Mouse (Mus musculus): ENCODE data around the gene Arhgef3. TPM values are rescaled to one million over a fixed set of nuclear protein-coding genes. Genes with fewer than 3 reads are reported as not detected.
A peak's percentile ranks its signal among the peaks of the same experiment; 100 is the strongest.

The Arhgef3 gene
- total and polyA plus RNA-seq, 2 experiments from 2014 or later = 12.3 to 17.7 TPM

- H3K4me1 ChIP-seq (ENCODE audit: insufficient read depth) = no peaks in the 10 kb centered on the region
- no peaks in the 10 kb centered on the region for H3K27me3 ChIP-seq (ENCODE audit: insufficient read depth, low read length)
- ATAC-seq (no peak), DNase-seq (no peak)
- H3K9ac ChIP-seq = no peak overlapping the region
- no peak for TF ChIP-seq CTCF (IDR thresholded peaks at IDR 0.05; ENCODE audit: low read depth)
- WGBS = 80% methylated on average over 5 of the region's 5 CpGs
- H3K9me3 ChIP-seq (ENCODE audit: low read length) = no peaks in the 10 kb centered on the region
- no peak overlapping the region for H3K27ac ChIP-seq (ENCODE audit: low read depth, low read length)
- H3K4me3 ChIP-seq (ENCODE audit: low read depth, low read length) = no peak overlapping the region
- no peaks in the 10 kb centered on the region for H3K36me3 ChIP-seq (ENCODE audit: insufficient read depth)
- H3K4me2 ChIP-seq (ENCODE audit: low read depth) = no peak overlapping the region
Observed at GRCm38 (mm10) chr14:27185902-27186301, 71.2 kb downstream of the Arhgef3 start.

DNA sequence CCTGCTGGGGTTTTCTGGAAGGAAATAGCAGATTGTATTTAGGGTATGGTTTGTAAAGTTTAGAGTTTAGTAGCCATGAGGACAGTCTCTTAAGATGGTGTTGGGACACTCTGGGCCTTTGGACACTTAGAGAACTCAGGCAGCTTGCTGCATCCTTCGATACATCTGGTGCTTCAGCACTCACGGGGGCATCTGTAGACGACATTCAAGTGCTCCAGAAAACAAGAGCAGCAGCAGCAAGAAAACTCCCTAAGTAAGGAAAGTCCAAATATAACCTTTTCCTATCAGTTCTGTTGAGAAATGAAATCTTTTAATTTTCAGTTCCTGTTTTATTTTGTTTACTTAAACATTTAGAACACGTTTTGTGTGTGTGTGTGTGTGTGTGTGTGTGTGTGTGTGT is 71.9 kb downstream of the Arhgef3 start:
- no peak for TF ChIP-seq CTCF (IDR thresholded peaks at IDR 0.05; ENCODE audit: low read depth)
- DNase-seq = no peak
- Histone ChIP-seq H3K9ac (no peak overlapping the region), H3K27me3 (ENCODE audit: insufficient read depth, low read length) (no peaks in the 10 kb centered on the region), H3K36me3 (ENCODE audit: insufficient read depth) (no peaks in the 10 kb centered on the region), H3K27ac (ENCODE audit: low read depth, low read length) (no peak overlapping the region), H3K4me1 (ENCODE audit: insufficient read depth) (no peaks in the 10 kb centered on the region), H3K9me3 (ENCODE audit: low read length) (no peaks in the 10 kb centered on the region), H3K4me3 (ENCODE audit: low read depth, low read length) (no peak overlapping the region), H3K4me2 (ENCODE audit: low read depth) (no peak overlapping the region)
- ATAC-seq = no peak
- WGBS = 73% methylated on average over 4 of the region's 4 CpGs

DNA sequence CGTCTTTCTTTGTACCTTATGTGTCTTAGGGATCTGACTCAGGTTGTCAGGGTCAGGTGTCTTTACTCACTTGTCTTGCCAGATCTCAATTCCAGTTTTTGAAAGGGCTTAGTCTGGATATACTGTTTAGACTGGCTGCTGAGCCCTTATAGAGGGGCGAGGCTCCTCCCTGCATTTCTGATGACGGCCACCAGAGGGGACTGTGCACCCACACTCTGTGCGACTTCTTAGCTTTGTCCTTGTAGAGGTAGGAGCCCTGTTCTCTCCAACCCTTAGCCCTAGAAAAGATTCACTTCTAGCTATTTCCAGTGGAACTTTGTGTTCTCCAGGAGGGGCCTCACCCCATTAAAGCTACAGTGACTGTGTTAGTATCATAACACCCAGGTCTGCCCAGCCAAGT is 72.3 kb downstream of the Arhgef3 start:
- H3K4me1 ChIP-seq (ENCODE audit: insufficient read depth) = no peaks in the 10 kb centered on the region
- H3K27me3 ChIP-seq (ENCODE audit: insufficient read depth, low read length) = no peaks in the 10 kb centered on the region
- no peak overlapping the region for H3K27ac ChIP-seq (ENCODE audit: low read depth, low read length)
- peak; percentile 95 for ATAC-seq
- peak; percentile 95 for TF ChIP-seq CTCF (IDR thresholded peaks at IDR 0.05; ENCODE audit: low read depth)
- no peak overlapping the region for H3K4me2 ChIP-seq (ENCODE audit: low read depth)
- H3K4me3 ChIP-seq (ENCODE audit: low read depth, low read length) = no peak overlapping the region
- no peaks in the 10 kb centered on the region for H3K9me3 ChIP-seq (ENCODE audit: low read length)
- 15% methylated on average over 4 of the region's 4 CpGs for WGBS
- H3K36me3 ChIP-seq (ENCODE audit: insufficient read depth) = no peaks in the 10 kb centered on the region
- H3K9ac ChIP-seq = no peak overlapping the region
- peak; percentile 87 for DNase-seq

GRCm38 (mm10) chr14:27187885-27188284 is 73.2 kb downstream of the Arhgef3 start:
- H3K27me3 ChIP-seq (ENCODE audit: insufficient read depth, low read length) = no peaks in the 10 kb centered on the region
- H3K4me1 ChIP-seq (ENCODE audit: insufficient read depth) = no peaks in the 10 kb centered on the region
- H3K27ac ChIP-seq (ENCODE audit: low read depth, low read length) = no peak overlapping the region
- DNase-seq = no peak
- no peak overlapping the region for H3K4me3 ChIP-seq (ENCODE audit: low read depth, low read length)
- H3K9me3 ChIP-seq (ENCODE audit: low read length) = no peaks in the 10 kb centered on the region
- 85% methylated on average over 4 of the region's 4 CpGs for WGBS
- H3K9ac ChIP-seq = no peak overlapping the region
- H3K4me2 ChIP-seq (ENCODE audit: low read depth) = no peak overlapping the region
- ATAC-seq = no peak
- no peak for TF ChIP-seq CTCF (IDR thresholded peaks at IDR 0.05; ENCODE audit: low read depth)
- H3K36me3 ChIP-seq (ENCODE audit: insufficient read depth) = no peaks in the 10 kb centered on the region

DNA sequence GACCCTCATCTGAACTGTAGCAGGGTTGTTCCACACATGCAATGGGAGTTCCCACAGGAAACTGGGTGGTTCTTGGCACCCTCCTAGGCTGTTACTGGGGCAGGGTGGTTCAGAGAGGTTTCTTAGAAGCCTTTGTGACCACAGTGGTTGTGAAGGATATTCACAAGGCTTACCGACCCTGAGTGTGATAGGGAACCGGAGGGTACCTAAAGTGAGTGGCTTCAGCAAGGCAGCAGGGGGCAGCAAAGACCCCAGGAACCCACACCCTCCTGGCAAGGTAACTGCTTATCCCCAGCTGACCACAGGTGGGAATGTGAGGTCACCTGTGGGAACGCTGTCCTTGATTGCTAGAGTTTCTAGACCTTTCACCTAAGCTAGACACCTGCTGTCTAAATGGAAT is 77.8 kb downstream of the Arhgef3 start:
- H3K9me3 ChIP-seq (ENCODE audit: low read length) = no peaks in the 10 kb centered on the region
- 47% methylated on average over 3 of the region's 3 CpGs for WGBS
- H3K36me3 ChIP-seq (ENCODE audit: insufficient read depth) = no peaks in the 10 kb centered on the region
- no peak for DNase-seq
- H3K4me1 ChIP-seq (ENCODE audit: insufficient read depth) = no peaks in the 10 kb centered on the region
- no peaks in the 10 kb centered on the region for H3K27me3 ChIP-seq (ENCODE audit: insufficient read depth, low read length)
- TF ChIP-seq CTCF (IDR thresholded peaks at IDR 0.05; ENCODE audit: low read depth) = peak; percentile 58
- H3K9ac ChIP-seq = no peak overlapping the region
- H3K4me3 ChIP-seq (ENCODE audit: low read depth, low read length) = no peak overlapping the region
- no peak for ATAC-seq
- H3K27ac ChIP-seq (ENCODE audit: low read depth, low read length) = no peak overlapping the region
- no peak overlapping the region for H3K4me2 ChIP-seq (ENCODE audit: low read depth)

- no peak for TF ChIP-seq CTCF (IDR thresholded peaks at IDR 0.05; ENCODE audit: low read depth)
- H3K27me3 ChIP-seq (ENCODE audit: insufficient read depth, low read length) = no peaks in the 10 kb centered on the region
- DNase-seq (no peak), ATAC-seq (no peak)
- H3K4me1 ChIP-seq (ENCODE audit: insufficient read depth) = no peaks in the 10 kb centered on the region
- 94% methylated on average over 8 of the region's 8 CpGs for WGBS
- no peaks in the 10 kb centered on the region for H3K9me3 ChIP-seq (ENCODE audit: low read length)
- H3K36me3 ChIP-seq (ENCODE audit: insufficient read depth) = no peaks in the 10 kb centered on the region
- no peak overlapping the region for H3K4me2 ChIP-seq (ENCODE audit: low read depth)
- H3K9ac ChIP-seq = no peak overlapping the region
- H3K27ac ChIP-seq (ENCODE audit: low read depth, low read length) = no peak overlapping the region
- no peak overlapping the region for H3K4me3 ChIP-seq (ENCODE audit: low read depth, low read length)
Observed at GRCm38 (mm10) chr14:27196980-27197379, 82.3 kb downstream of the Arhgef3 start.

DNA sequence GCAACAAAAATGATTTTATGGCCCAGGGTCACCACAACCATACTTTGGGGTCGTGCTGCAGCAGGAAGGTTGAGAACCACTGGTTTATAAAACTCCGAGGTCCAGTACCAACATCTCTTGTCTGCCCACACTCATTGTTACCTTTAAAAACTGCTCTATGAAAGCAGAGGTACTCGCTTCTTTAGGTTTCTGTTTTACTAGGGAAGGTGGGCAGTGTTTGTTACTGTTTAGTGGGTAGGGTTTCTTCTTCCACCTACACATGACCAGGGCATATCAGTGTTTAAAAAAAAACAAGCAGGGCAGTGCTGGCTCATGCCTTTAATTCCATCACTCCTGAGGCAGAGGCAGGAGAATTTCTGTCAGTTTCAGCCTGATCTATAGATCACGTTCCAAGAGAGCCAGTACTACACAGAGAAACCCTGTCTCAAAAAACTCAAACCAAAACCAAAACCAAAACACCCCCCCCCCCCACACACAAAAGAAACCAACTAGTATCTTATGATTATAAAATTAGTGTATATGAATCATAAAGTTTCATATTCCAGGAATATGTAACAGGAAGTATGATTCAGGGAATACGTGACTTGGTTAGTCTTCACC is 83.9 kb downstream of the Arhgef3 start:
- Histone ChIP-seq H3K27me3 (ENCODE audit: insufficient read depth, low read length) (no peaks in the 10 kb centered on the region), H3K4me2 (ENCODE audit: low read depth) (no peak overlapping the region), H3K27ac (ENCODE audit: low read depth, low read length) (no peak overlapping the region), H3K36me3 (ENCODE audit: insufficient read depth) (no peaks in the 10 kb centered on the region), H3K4me1 (ENCODE audit: insufficient read depth) (no peaks in the 10 kb centered on the region), H3K9me3 (ENCODE audit: low read length) (no peaks in the 10 kb centered on the region), H3K9ac (no peak overlapping the region), H3K4me3 (ENCODE audit: low read depth, low read length) (no peak overlapping the region)
- no peak for ATAC-seq
- no peak for TF ChIP-seq CTCF (IDR thresholded peaks at IDR 0.05; ENCODE audit: low read depth)
- no peak for DNase-seq
- WGBS = 94% methylated on average over 5 of the region's 5 CpGs

Measured in forebrain, postnatal 0 days (tissue).